Mouse (Mus musculus) retina, postnatal 1 day (tissue): ENCODE data around the gene Olfr965.
A peak's percentile ranks its signal among the peaks of the same experiment; 100 is the strongest.
"Not testable (repeated sequence)": the region's sequence is repeated elsewhere in the genome, so short reads cannot be mapped to it uniquely, and the experiment has no call there.

Experiments
- DNase-seq: peaks from one replicate; pipeline ENCODE4 v3.0.0-alpha.2; 2012

Olfr965 gene

DNA sequence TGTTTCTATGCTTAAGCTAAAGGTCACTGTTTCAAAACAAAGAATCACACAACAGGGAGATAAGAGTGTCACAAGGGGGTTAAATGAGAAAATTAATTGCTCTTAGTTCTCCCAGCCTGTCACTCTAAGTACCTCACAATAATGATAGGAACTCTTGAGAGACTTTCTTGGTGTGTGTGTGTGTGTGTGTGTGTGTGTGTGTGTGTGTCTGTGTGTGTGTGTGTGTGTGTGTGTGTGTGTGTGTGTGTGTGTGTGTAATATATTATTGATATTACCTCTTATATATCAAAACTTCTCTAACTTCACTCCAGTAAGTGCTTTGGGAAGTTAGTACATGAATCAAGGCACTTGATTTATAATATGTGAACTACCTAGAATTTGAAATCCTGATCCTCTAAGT lies at the start of gene Olfr965:
Gene Olfr965 (plus strand): TSS at position 301 of the 400 bp plus-strand sequence.
- DNase-seq, result no peak

DNA sequence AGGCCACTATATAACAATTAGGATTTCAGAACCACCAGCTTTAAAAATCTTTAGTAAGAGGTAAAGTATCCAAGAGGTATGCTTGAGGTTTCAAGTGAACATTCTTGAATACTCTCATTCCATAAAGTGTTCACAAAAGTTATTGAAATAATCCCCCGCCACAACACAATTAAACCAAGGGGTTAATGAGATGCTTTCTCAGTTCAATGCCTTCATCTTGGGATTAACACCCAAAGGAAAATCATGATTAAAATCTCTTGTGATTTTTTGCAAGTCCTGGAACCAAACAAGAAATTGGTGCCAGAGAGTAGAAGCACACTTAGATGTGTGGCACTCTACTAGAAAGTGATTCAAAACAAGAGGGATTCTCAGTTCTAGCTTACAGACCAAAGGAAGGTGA lies 44.2 kb upstream of the Olfr965 start, which contains the start of gene Olfr963:
Gene Olfr963 (plus strand): TSS at position 301 of the 400 bp plus-strand sequence.
- no peak for DNase-seq

DNA sequence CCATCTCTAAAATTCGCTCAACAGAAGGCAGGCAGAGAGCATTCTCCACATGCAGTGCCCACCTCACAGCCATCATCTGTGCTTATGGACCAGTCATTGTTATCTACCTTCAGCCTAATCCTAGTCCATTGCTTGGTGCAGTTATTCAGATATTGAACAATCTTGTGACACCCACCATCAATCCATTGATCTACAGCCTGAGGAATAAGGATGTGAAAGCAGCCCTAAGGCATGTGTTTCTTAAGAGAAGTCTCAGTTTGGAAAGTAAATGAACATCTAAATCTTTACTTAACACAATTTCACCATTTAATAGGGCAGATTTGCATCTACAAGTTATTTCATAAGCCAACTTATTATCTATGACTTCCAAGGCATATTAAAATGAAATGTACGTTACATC lies 41.4 kb upstream of the Olfr965 start:
- no peak for DNase-seq

DNA sequence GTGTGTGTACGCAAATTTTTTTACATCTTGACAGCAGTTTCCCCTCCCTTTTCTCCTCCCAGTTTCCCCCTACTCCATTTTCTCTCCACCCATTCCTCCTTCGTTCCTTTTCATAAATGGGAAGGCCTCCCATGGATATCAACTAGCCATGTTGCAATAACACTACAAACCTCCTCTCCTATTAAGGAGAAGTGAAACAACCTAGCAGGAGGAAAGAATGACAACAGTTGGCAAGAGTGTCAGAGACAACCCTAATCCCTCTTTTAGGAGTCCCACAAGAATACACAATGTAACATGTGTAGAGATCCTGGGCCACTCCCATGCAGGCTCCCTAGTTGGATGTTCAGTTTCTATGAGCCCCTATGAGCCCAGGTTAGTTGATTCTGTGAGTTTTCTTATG lies 36.3 kb upstream of the Olfr965 start:
- no peak for DNase-seq

DNA sequence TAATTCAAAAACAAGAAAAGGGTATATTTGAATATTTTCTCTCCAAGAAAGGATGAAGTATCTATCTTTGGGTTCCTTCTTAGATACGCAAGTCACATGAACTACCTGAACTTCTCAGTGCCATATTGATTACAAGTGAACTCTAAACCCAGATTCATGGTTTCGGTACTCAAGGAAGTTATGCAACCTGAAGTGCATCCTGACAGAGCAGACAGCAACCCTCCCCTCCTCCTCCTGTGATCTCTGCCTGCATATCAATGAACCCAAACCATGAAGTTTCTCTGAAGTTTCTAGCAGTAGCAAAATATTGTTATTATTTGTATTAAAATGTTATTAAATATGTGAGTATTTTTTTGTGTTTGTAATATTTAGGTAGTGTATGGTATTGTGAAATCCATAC lies 32.6 kb upstream of the Olfr965 start:
- DNase-seq, result no peak

DNA sequence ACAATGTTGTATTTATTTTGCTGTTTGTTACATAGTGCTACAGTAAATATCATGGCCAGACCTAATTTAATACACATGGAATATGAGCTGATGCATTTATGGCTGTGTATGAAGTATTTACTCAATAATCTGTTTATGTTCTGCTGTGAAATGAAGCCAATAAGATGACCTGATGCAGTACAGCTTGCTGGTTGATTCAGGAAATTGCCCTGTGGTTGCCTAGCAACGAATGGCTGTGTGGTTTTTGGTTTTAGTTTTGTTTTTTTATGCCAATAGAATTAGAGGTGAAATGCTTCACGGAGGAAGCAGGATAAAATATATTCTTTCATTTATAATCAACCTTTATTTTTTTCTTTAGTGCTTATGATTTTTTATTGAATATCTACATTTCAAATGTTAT lies 31.9 kb upstream of the Olfr965 start:
- DNase-seq, result no peak

DNA sequence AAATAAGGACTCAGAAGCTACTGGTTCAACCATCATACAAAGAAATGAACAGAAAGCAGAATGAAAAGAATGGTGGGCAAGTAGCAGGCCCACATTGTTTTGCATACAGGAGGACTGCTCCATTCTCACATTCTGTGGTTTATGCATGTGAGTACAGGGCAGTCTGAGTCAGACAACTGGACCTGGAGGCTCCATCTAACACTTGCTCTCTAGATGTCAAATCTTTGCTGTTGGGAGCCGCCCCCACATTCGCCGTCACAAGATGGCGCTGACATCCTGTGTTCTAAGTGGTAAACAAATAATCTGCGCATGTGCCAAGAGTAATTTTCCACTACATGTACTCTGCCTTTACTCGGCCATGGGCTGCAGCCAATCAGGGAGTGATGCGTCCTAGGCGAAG lies 10.0 kb upstream of the Olfr965 start:
- not testable (repeated sequence) for DNase-seq

DNA sequence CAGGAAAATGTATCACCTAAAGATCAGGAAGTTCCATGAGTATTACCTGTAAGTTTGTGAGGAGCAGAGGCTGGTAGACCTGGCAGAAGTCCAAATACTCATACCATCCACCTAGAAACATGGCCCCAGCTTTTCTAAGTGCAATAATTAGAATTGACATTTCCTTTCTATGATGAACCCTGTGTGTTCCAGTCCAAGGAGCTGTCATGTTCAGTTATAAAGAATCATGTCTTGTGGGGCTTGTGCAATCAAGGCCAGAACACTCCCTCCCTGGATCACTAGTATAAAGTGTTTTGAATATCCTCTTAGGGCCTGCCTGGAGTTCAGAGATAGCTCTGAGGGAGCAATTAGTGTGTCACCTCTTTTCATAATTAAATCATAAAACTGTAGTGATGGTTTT lies 4.1 kb upstream of the Olfr965 start, which contains the start of gene Olfr149:
Gene Olfr149 (minus strand): TSS at position 101 of the 400 bp plus-strand sequence.
- DNase-seq, result peak; percentile 17

DNA sequence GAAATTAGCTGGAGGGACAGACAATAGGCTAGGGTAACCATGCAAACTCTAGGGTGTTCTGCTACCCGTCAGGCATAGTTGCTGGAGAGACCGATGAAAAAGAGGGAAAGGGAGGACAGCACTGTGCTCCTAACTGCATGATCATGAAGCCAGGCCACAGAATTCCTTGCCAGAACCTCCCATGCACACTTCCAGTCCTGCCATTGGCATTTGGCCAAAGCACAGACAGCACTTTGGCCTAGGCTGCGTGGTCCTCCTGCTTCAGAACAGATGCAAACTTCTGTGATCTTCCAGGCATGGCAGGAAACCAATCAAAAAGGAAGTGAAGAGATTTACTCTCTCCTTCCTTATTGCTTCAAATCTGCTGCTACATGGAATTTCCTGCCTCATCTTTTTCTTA lies 2.2 kb upstream of the Olfr965 start:
- no peak for DNase-seq

DNA sequence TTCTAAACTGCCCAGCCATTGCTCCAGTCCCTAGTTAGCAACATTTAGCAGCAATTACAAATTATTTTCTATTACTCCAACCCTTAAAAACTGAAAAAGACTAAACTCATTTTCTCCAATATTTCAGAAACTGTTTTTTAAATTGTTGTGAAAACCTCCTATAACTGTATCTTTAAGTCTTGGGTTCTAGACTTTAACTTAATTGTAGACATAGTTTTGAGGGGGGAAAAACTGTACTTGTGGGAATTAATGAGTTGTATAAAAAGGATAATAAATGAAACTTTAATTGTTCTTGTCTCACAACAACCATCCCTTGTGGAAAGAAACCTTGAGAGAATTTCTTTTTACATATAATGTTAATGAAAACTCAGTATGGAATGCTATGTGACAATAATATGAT lies 19.5 kb downstream of the Olfr965 start, which contains the start of gene Olfr150:
Gene Olfr150 (plus strand): TSS at position 301 of the 400 bp plus-strand sequence.
- DNase-seq, result no peak

DNA sequence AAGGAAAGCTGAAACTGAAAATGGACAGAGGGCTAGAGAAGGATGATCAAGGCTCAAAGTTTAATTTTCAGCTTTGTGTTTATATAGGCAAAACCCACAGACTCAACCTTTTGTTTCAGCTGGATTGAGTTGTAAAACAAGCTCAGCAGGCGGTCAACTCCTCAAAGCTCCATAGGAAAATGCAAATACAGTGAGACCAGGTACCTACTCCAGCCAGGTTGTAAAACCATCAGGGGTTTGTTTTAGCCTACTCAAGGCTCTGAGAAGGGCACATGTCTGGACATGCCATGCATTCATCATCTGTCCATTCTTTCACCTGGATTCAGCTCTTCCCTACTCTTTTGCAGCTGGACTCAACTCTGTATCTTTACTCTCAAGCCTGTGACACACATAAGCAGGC lies 29.6 kb downstream of the Olfr965 start:
- no peak for DNase-seq

DNA sequence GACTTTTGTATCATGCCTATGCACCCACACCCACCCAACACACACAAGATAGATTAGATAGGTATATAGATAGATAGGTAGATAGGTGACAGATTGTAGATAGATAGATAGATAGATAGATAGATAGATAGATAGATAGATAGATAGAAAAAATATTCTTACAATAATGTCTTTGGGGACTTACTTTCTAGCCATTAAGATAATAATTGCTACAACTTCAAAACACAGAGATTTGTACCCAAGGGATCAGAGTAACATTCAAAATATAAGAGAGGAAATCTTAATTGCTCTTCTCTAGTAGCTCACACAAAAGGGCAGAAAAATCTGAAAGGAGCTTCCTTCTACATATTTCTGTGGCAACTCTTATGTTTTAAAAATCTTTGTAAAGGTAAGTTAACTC lies 34.8 kb downstream of the Olfr965 start, which contains the start of gene Olfr967:
Gene Olfr967 (plus strand): TSS at position 301 of the 400 bp plus-strand sequence.
- DNase-seq, result no peak

DNA sequence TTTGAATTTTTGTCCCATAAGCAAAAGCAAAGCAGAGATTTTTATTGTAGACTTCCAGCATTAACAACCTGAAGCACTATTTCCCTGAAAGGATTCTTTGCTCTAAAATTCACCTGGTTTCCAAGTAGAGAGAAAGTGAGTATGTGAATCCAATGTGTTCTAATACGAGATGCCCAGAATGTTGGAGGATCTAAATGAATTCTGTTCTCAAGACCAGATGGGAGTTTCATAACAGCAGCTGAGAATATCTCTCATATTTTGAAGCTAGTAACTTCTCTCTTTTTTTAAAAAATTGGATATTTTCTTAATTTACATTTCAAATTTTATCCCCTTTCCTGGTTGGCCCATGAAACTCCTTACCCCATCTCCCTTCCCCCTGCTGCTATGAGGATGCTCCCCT lies 35.3 kb downstream of the Olfr965 start:
- no peak for DNase-seq
